In genomic region chr11:3591123-3591522, GRCm38 (mm10) we compare ENCODE assay signal across 27 mouse cellular contexts.
"Had no signal": no experiment of that assay in that cellular context is flagged by ENCODE, and none has a peak within 500 bp of the region (broad histone marks: within the 10 kb centered on the region; RNA-seq: fewer than 3 reads in every experiment).

No protein-coding gene starts in this region.

- H3K4me3 ChIP-seq: embryonic facial prominence, embryonic 10.5 days; embryonic facial prominence, embryonic 12.5 days; embryonic facial prominence, embryonic 13.5 days; embryonic facial prominence, embryonic 15.5 days; erythroblast, embryonic 14.5 days; forebrain, embryonic 10.5 days; forebrain, embryonic 12.5 days; forebrain, embryonic 13.5 days; gastrocnemius, adult 2 months; heart, adult 2 months; heart, embryonic 10.5 days had no signal

- ATAC-seq: forebrain, embryonic 13.5 days; forebrain, embryonic 14.5 days; forebrain, embryonic 16.5 days; forebrain, postnatal 0 days had no signal

- DNase-seq: cerebellum, adult 8-10 months; cerebellum, adult 9-10 months; cerebellum, adult 9-11 months; cerebellum, postnatal 10 days; cerebellum, postnatal 14 days; cerebellum, postnatal 25 days; cerebellum, postnatal 36 days; embryo, embryonic 11 days; forebrain, postnatal 0 days; gastrocnemius, adult 2 months; gastrocnemius, postnatal 10 days; gastrocnemius, postnatal 14 days; gastrocnemius, postnatal 25 days; gastrocnemius, postnatal 36 days; heart, adult 18-20 months; heart, adult 2 months had no signal

- H3K27me3 ChIP-seq: embryonic facial prominence, embryonic 12.5 days; embryonic facial prominence, embryonic 13.5 days; embryonic facial prominence, embryonic 15.5 days; forebrain, embryonic 12.5 days; forebrain, embryonic 13.5 days had no signal

- H3K9ac ChIP-seq: embryonic facial prominence, embryonic 12.5 days; embryonic facial prominence, embryonic 13.5 days; embryonic facial prominence, embryonic 15.5 days; forebrain, embryonic 12.5 days; forebrain, embryonic 13.5 days; forebrain, postnatal 0 days had no signal

- H3K9me3 ChIP-seq: embryonic facial prominence, embryonic 10.5 days; embryonic facial prominence, embryonic 12.5 days; embryonic facial prominence, embryonic 13.5 days; embryonic facial prominence, embryonic 15.5 days; forebrain, embryonic 12.5 days; forebrain, embryonic 13.5 days; heart, embryonic 10.5 days had no signal

- H3K4me2 ChIP-seq: embryonic facial prominence, embryonic 12.5 days; embryonic facial prominence, embryonic 13.5 days; embryonic facial prominence, embryonic 15.5 days; forebrain, embryonic 12.5 days; forebrain, embryonic 13.5 days had no signal

- H3K27ac ChIP-seq: embryonic facial prominence, embryonic 10.5 days; embryonic facial prominence, embryonic 12.5 days; embryonic facial prominence, embryonic 13.5 days; embryonic facial prominence, embryonic 15.5 days; forebrain, embryonic 10.5 days; forebrain, embryonic 12.5 days; forebrain, embryonic 13.5 days; gastrocnemius, adult 2 months; heart, adult 2 months; heart, embryonic 10.5 days had no signal

- H3K36me3 ChIP-seq: embryonic facial prominence, embryonic 10.5 days; embryonic facial prominence, embryonic 12.5 days; embryonic facial prominence, embryonic 13.5 days; embryonic facial prominence, embryonic 15.5 days; forebrain, embryonic 10.5 days; forebrain, embryonic 12.5 days; heart, embryonic 10.5 days had no signal

- H3K4me1 ChIP-seq: embryonic facial prominence, embryonic 10.5 days; embryonic facial prominence, embryonic 12.5 days; embryonic facial prominence, embryonic 15.5 days; forebrain, embryonic 10.5 days; forebrain, embryonic 12.5 days; forebrain, embryonic 13.5 days had no signal
